Mouse (Mus musculus): ENCODE measurements around the gene Rabep2.

Rabep2 gene

DNA sequence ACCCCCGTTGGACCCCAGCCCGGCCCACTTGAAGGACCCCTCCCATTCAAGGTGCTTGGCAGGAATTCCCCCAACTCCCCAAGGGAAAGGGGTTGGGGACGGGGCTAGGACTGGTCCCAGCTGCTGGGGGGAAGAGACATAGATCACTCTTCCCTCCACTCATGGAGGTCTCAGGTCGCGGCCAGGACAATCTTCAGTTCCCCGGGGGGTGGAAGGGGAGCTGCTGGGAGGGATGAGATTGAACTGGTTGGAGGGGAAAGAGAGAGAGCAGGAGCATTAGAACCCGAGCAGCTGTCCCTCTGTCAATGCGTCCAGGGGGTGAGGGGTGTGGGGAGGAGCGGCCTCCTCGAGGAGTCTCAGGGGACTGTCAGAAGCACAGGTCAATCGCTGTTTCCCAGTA is 63.4 kb downstream of the Rabep2 start:
- no peak for DNase-seq (ENCODE audit: extremely low read depth, low read depth)

DNA sequence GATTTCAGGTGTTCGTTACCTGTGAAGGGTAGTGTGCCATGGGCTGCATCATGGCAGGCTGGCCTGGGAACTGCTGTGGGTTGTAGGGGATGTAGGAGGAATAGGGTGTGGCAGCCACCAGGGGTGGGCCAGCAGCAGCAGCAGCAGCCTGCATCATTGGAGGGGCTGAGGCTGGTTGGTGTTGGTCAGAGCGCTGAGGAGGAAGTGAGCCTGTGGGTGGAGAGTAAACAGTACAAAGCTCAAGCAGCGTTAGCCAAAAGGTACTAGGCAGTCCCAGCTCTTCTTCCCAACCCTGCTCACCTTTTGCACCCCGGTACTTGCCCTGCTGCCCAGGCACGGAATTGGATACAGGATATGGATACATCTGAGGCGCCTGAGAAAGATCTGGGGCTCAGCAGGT is 65.6 kb downstream of the Rabep2 start:
- no peak for DNase-seq (ENCODE audit: extremely low read depth, low read depth)

DNA sequence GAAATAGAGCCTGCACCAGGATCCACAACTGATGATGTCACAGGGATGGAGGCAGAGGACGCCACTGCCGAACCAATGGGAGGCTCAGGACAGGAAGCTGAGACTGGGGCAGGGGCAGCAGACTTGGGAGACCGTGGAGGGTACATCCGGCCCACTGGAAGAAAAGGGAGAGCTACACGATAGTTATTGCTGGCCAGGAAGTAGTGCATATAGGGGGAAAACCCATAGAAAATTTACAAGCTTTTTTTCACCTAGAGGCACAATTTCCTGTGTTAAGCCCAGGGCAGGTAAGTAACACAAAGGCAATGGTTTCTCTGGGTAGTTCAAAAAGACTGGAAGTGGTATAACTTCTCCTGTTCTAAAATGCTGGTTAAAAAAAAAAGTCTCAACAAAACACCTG is 67.9 kb downstream of the Rabep2 start:
- DNase-seq (ENCODE audit: extremely low read depth, low read depth): no peak

DNA sequence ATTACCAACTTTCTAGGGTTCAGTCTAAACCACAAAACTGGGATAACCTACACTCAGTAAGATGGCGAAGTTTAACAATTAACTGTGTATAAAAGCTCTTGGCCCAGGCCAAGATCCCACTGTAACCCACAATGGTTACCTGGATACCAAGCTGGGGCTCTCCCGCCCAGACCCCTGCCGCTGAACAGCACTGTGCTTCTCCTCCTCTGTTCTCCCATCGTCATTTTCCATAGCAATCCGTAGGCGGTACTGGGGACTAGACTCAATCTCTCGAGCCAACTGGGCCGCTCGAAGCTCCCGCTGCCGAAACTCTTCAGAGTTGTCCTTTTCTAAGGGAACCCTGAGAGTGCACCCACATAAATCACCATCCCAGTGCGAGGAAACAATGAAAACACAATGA is 69.4 kb downstream of the Rabep2 start:
- no peak for DNase-seq (ENCODE audit: extremely low read depth, low read depth)

All from MEL-GATA-1-ER (cell line).